Mouse (Mus musculus): ENCODE results near the gene Slamf1.

- TF ChIP-seq POLR2A (IDR thresholded peaks at IDR 0.05; ENCODE audit: borderline replicate concordance, extremely low read depth, low read depth, low read length) (no peak), CTCF (IDR thresholded peaks at IDR 0.05; ENCODE audit: insufficient read depth, low read length) (no peak)
Measured at GRCm38 (mm10) chr1:171731195-171731594, 35.7 kb upstream of the Slamf1 start.
